ENCODE assay signal across 25 mouse cellular contexts in the genomic region with DNA sequence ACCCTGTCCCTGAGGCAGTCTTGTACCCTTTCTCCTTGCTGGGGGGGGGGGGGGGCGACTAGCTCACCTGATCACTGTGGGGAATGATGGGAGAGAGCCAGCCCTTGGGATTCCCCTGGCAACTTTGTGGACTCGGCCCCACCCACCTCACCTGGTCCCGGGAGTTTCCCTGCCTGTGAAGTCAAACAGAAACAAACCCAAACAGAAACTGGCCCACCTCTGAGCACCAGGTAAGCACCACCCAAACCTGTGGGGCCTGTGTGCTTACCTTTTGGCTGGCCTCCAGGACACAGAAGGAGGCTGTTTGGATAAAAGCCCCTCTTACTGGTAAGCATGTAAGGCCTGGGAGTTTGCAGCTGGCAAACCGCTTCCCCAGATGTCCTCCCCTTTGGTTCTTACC. TPM values are rescaled to one million over a fixed set of nuclear protein-coding genes. Genes with fewer than 3 reads are reported as not detected.
DNase-seq lines count a peak whose midpoint lies in the region; ATAC-seq lines count a peak whose summit lies in the region.
"Had no signal": no experiment of that assay in that cellular context is flagged by ENCODE, and none has a peak within 500 bp of the region (broad histone marks: within the 10 kb centered on the region; RNA-seq: fewer than 3 reads in every experiment).

No protein-coding gene starts in this region.

- no peak overlapping the region for H3K9ac ChIP-seq in kidney, embryonic 16.5 days (replicated peaks; ENCODE audit: low read length)
- no peak overlapping the region for H3K9ac ChIP-seq in embryonic facial prominence, embryonic 14.5 days (ENCODE audit: low read depth, low read length)
- H3K9ac ChIP-seq in midbrain, embryonic 13.5 days (replicated peaks), result no peak overlapping the region
- H3K9ac ChIP-seq: embryonic facial prominence, embryonic 13.5 days; forebrain, postnatal 0 days; hindbrain, embryonic 12.5 days; limb, embryonic 15.5 days had no signal

- peak; percentile 29 for DNase-seq in kidney, postnatal 14 days
- peak; percentile 74 for DNase-seq in embryonic facial prominence, embryonic 14.5 days (ENCODE audit: low spot score)
- no peak for DNase-seq in limb, embryonic 10.5 days (ENCODE audit: low spot score)
- peak; percentile 5 to 44 for DNase-seq in lung, postnatal 4 days
- no peak for DNase-seq in layer of hippocampus, postnatal 14 days (ENCODE audit: low spot score in 2 of 2)
- DNase-seq: cerebellum, adult 8-10 months; forebrain, postnatal 0 days; gastrocnemius, adult 2 months; heart, postnatal 10 days; retina, postnatal 1 day; thymus, postnatal 25 days had no signal

- H3K4me1 ChIP-seq in kidney, embryonic 16.5 days (ENCODE audit: insufficient read depth, low read length), result peaks cover 9% of the 10 kb centered on the region; the same call in 1 of the 2 replicates
- H3K4me1 ChIP-seq in embryonic facial prominence, embryonic 14.5 days (ENCODE audit: control insufficient read depth, insufficient read depth, low read length), result peaks cover 5% of the 10 kb centered on the region; the same call in 1 of the 2 replicates
- H3K4me1 ChIP-seq in limb, embryonic 10.5 days, result peaks cover 40% of the 10 kb centered on the region
- peaks cover 11% of the 10 kb centered on the region for H3K4me1 ChIP-seq in midbrain, embryonic 13.5 days (replicated peaks)

- no peak overlapping the region for H3K27ac ChIP-seq in kidney, embryonic 16.5 days (ENCODE audit: low read length)
- H3K27ac ChIP-seq in embryonic facial prominence, embryonic 14.5 days (replicated peaks; ENCODE audit: low read depth, low read length), result no peak overlapping the region
- H3K27ac ChIP-seq in limb, embryonic 10.5 days, result peak overlapping the region; percentile 61; the same call in 1 of the 2 replicates
- H3K27ac ChIP-seq in midbrain, embryonic 13.5 days, result no peak overlapping the region
- H3K27ac ChIP-seq: embryonic facial prominence, embryonic 13.5 days; gastrocnemius, adult 2 months; hindbrain, embryonic 12.5 days; limb, embryonic 15.5 days had no signal

- no peak overlapping the region for H3K4me2 ChIP-seq in kidney, embryonic 16.5 days (replicated peaks; ENCODE audit: low read depth, low read length)
- H3K4me2 ChIP-seq in embryonic facial prominence, embryonic 14.5 days (ENCODE audit: low read depth, low read length), result no peak overlapping the region
- H3K4me2 ChIP-seq in midbrain, embryonic 13.5 days (replicated peaks), result no peak overlapping the region
- H3K4me2 ChIP-seq: embryonic facial prominence, embryonic 13.5 days; heart, embryonic 11.5 days; hindbrain, embryonic 12.5 days; limb, embryonic 15.5 days had no signal

- H3K9me3 ChIP-seq in kidney, embryonic 16.5 days (ENCODE audit: low read length), result no peaks in the 10 kb centered on the region
- no peaks in the 10 kb centered on the region for H3K9me3 ChIP-seq in embryonic facial prominence, embryonic 14.5 days (ENCODE audit: control insufficient read depth, low read length)
- H3K9me3 ChIP-seq in limb, embryonic 10.5 days (replicated peaks), result no peaks in the 10 kb centered on the region
- H3K9me3 ChIP-seq in midbrain, embryonic 13.5 days, result no peaks in the 10 kb centered on the region
- H3K9me3 ChIP-seq: embryonic facial prominence, embryonic 13.5 days; hindbrain, embryonic 12.5 days; limb, embryonic 15.5 days had no signal

- H3K36me3 ChIP-seq in kidney, embryonic 16.5 days (ENCODE audit: insufficient read depth, low read length), result no peaks in the 10 kb centered on the region
- no peaks in the 10 kb centered on the region for H3K36me3 ChIP-seq in embryonic facial prominence, embryonic 14.5 days (ENCODE audit: control insufficient read depth, insufficient read depth, low read length)
- H3K36me3 ChIP-seq in limb, embryonic 10.5 days, result no peaks in the 10 kb centered on the region
- H3K36me3 ChIP-seq in midbrain, embryonic 13.5 days, result no peaks in the 10 kb centered on the region
- H3K36me3 ChIP-seq: embryonic facial prominence, embryonic 13.5 days; hindbrain, embryonic 12.5 days; limb, embryonic 15.5 days had no signal

- WGBS in kidney, embryonic 16.5 days, result 66% methylated on average over 3 of the region's 4 CpGs
- WGBS in embryonic facial prominence, embryonic 14.5 days, result 45% methylated on average over 2 of the region's 4 CpGs
- 72% methylated on average over 4 of the region's 4 CpGs for WGBS in limb, embryonic 10.5 days
- 70% methylated on average over 4 of the region's 4 CpGs for WGBS in midbrain, embryonic 13.5 days

- no peak for ATAC-seq in kidney, embryonic 16.5 days (ENCODE audit: low FRiP score, low TSS enrichment)
- ATAC-seq in embryonic facial prominence, embryonic 14.5 days (ENCODE audit: low read depth), result peak; percentile 61
- ATAC-seq in midbrain, embryonic 13.5 days, result no peak
- ATAC-seq: forebrain, postnatal 0 days; inflammation-experienced regulatory T-cells, adult 6 months had no signal

- H3K27me3 ChIP-seq in kidney, embryonic 16.5 days (ENCODE audit: insufficient read depth, low read length), result no peaks in the 10 kb centered on the region
- no peaks in the 10 kb centered on the region for H3K27me3 ChIP-seq in embryonic facial prominence, embryonic 14.5 days (replicated peaks; ENCODE audit: control insufficient read depth, insufficient read depth, low read length)
- no peaks in the 10 kb centered on the region for H3K27me3 ChIP-seq in limb, embryonic 10.5 days (ENCODE audit: low read depth, poor library complexity, severe bottlenecking)
- no peaks in the 10 kb centered on the region for H3K27me3 ChIP-seq in midbrain, embryonic 13.5 days
- H3K27me3 ChIP-seq: embryonic facial prominence, embryonic 13.5 days; hindbrain, embryonic 12.5 days; limb, embryonic 15.5 days had no signal

- H3K4me3 ChIP-seq in kidney, embryonic 16.5 days (ENCODE audit: low read length), result no peak overlapping the region
- no peak overlapping the region for H3K4me3 ChIP-seq in embryonic facial prominence, embryonic 14.5 days (ENCODE audit: low read depth, low read length)
- no peak overlapping the region for H3K4me3 ChIP-seq in limb, embryonic 10.5 days
- no peak overlapping the region for H3K4me3 ChIP-seq in midbrain, embryonic 13.5 days (replicated peaks)
- H3K4me3 ChIP-seq: embryonic facial prominence, embryonic 13.5 days; gastrocnemius, adult 2 months; hindbrain, embryonic 12.5 days; limb, embryonic 15.5 days had no signal

RNA-seq across cellular contexts. Expression of a gene that starts 22.4 kb away (rescaled TPM):
- 0.17 and 0.24 TPM in 2 replicates for polyA plus RNA-seq in kidney, embryonic 16.5 days (2015; fragmentation: Nextera tagmentation; extraction: Ambion mirVana)
- polyA plus RNA-seq in embryonic facial prominence, embryonic 14.5 days (2014; fragmentation: Nextera tagmentation; extraction: Ambion mirVana), result 0.11 TPM in 1 of 2 replicates, not detected in the other
- 0.11 TPM in 1 of 2 replicates, not detected in the other for polyA plus RNA-seq in limb, embryonic 10.5 days (2016; fragmentation: Nextera tagmentation; extraction: Ambion mirVana)
- total RNA-seq in layer of hippocampus, postnatal 14 days (2021), result not detected
- polyA plus RNA-seq in midbrain, embryonic 13.5 days (2015; fragmentation: Nextera tagmentation; extraction: Ambion mirVana), result not detected in 2 replicates
- total RNA-seq: adrenal gland, adult 18-20 months; forebrain, postnatal 0 days; gastrocnemius, adult 2 months; heart, postnatal 10 days; layer of hippocampus, postnatal 25 days; left cerebral cortex, postnatal 25 days; megakaryocyte-erythroid progenitor cell, adult 5-6 weeks had no signal
- polyA plus RNA-seq: cortical plate, adult 2 months; embryonic facial prominence, embryonic 13.5 days; forebrain, postnatal 0 days; heart, embryonic 11.5 days; inflammation-experienced regulatory T-cells, adult 6 months; limb, embryonic 15.5 days; liver, embryonic 16.5 days; testis, adult 2 months had no signal

RNA-seq across cellular contexts. Expression of a gene that starts 52.3 kb away (rescaled TPM):
- 13.4 and 14.4 TPM in 2 replicates for polyA plus RNA-seq in kidney, embryonic 16.5 days (2015; fragmentation: Nextera tagmentation; extraction: Ambion mirVana)
- polyA plus RNA-seq in embryonic facial prominence, embryonic 14.5 days (2014; fragmentation: Nextera tagmentation; extraction: Ambion mirVana), result 5.3 and 8.6 TPM in 2 replicates
- polyA plus RNA-seq in limb, embryonic 10.5 days (2016; fragmentation: Nextera tagmentation; extraction: Ambion mirVana), result 11.7 and 12.6 TPM in 2 replicates
- total RNA-seq in layer of hippocampus, postnatal 14 days (2021), result 10 to 100 TPM; 11.0 to 12.4 TPM
- polyA plus RNA-seq in midbrain, embryonic 13.5 days (2015; fragmentation: Nextera tagmentation; extraction: Ambion mirVana), result 3.5 and 4.2 TPM in 2 replicates

RNA-seq across cellular contexts. Expression of a gene that starts 52.4 kb away (rescaled TPM):
- 120 and 121 TPM in 2 replicates for polyA plus RNA-seq in kidney, embryonic 16.5 days (2015; fragmentation: Nextera tagmentation; extraction: Ambion mirVana)
- 91.3 and 95.5 TPM in 2 replicates for polyA plus RNA-seq in embryonic facial prominence, embryonic 14.5 days (2014; fragmentation: Nextera tagmentation; extraction: Ambion mirVana)
- polyA plus RNA-seq in limb, embryonic 10.5 days (2016; fragmentation: Nextera tagmentation; extraction: Ambion mirVana), result 145 and 167 TPM in 2 replicates
- total RNA-seq in layer of hippocampus, postnatal 14 days (2021), result 10 to 100 TPM; 66.5 to 69.1 TPM
- 72.8 and 84.9 TPM in 2 replicates for polyA plus RNA-seq in midbrain, embryonic 13.5 days (2015; fragmentation: Nextera tagmentation; extraction: Ambion mirVana)

RNA-seq across cellular contexts. Expression of a gene that starts 59.1 kb away (rescaled TPM):
- 523 and 557 TPM in 2 replicates for polyA plus RNA-seq in kidney, embryonic 16.5 days (2015; fragmentation: Nextera tagmentation; extraction: Ambion mirVana)
- polyA plus RNA-seq in embryonic facial prominence, embryonic 14.5 days (2014; fragmentation: Nextera tagmentation; extraction: Ambion mirVana), result 464 and 480 TPM in 2 replicates
- 259 and 274 TPM in 2 replicates for polyA plus RNA-seq in limb, embryonic 10.5 days (2016; fragmentation: Nextera tagmentation; extraction: Ambion mirVana)
- 100 to 1,000 TPM; 187 to 193 TPM for total RNA-seq in layer of hippocampus, postnatal 14 days (2021)
- 377 and 395 TPM in 2 replicates for polyA plus RNA-seq in midbrain, embryonic 13.5 days (2015; fragmentation: Nextera tagmentation; extraction: Ambion mirVana)

RNA-seq across cellular contexts. Expression of a gene that starts 59.9 kb away (rescaled TPM):
- 22.1 and 29.7 TPM in 2 replicates for polyA plus RNA-seq in kidney, embryonic 16.5 days (2015; fragmentation: Nextera tagmentation; extraction: Ambion mirVana)
- 36.8 and 41.4 TPM in 2 replicates for polyA plus RNA-seq in embryonic facial prominence, embryonic 14.5 days (2014; fragmentation: Nextera tagmentation; extraction: Ambion mirVana)
- polyA plus RNA-seq in limb, embryonic 10.5 days (2016; fragmentation: Nextera tagmentation; extraction: Ambion mirVana), result 22.9 and 30.2 TPM in 2 replicates
- total RNA-seq in layer of hippocampus, postnatal 14 days (2021), result 10 to 100 TPM; 19.6 to 21.1 TPM
- 28.4 and 45.1 TPM in 2 replicates for polyA plus RNA-seq in midbrain, embryonic 13.5 days (2015; fragmentation: Nextera tagmentation; extraction: Ambion mirVana)

Comparison
In these comparisons a context has a peak if more than half of its experiments do, and no peak if none do; other contexts are left out.
1. DNase-seq: peak in kidney, postnatal 14 days (single experiment), embryonic facial prominence, embryonic 14.5 days (single experiment) and lung, postnatal 4 days (2 of 2); none in limb, embryonic 10.5 days (single experiment) and layer of hippocampus, postnatal 14 days (0 of 2).